Mouse (Mus musculus) midbrain, embryonic 10.5 days (tissue): ENCODE results near the gene Ddx59. TPM values are rescaled to one million over a fixed set of nuclear protein-coding genes. Genes with fewer than 3 reads are reported as not detected.

Experiments
- DNase-seq: peaks from one replicate; pipeline ENCODE4 v3.0.0-alpha.2; 2017; ENCODE audit warnings: low spot score
- H3K27ac ChIP-seq: fragments of 300-500 bp; sonication (generic); replicated peaks from 2 replicates; pipeline ENCODE4 v1.5.1; 2016; ENCODE audit warnings: mild to moderate bottlenecking
- H3K27me3 ChIP-seq: fragments of 300-500 bp; sonication (generic); 2 replicates; pipeline ENCODE4 v1.6.1; 2016; ENCODE audit warnings: low read depth, mild to moderate bottlenecking; ENCODE audit not compliant: poor library complexity, severe bottlenecking
- H3K36me3 ChIP-seq: fragments of 300-500 bp; sonication (generic); 2 replicates; pipeline ENCODE4 v1.6.1; 2016; ENCODE audit warnings: mild to moderate bottlenecking, moderate library complexity
- H3K4me1 ChIP-seq: fragments of 300-500 bp; sonication (generic); 2 replicates; pipeline ENCODE4 v1.6.1; 2016
- H3K4me3 ChIP-seq: fragments of 300-500 bp; sonication (generic); 2 replicates; pipeline ENCODE4 v1.5.1; 2016; ENCODE audit warnings: mild to moderate bottlenecking, moderate library complexity
- H3K9me3 ChIP-seq: fragments of 300-500 bp; sonication (generic); replicated peaks from 2 replicates; pipeline ENCODE4 v1.6.1; 2016; ENCODE audit warnings: mild to moderate bottlenecking
- WGBS: fragments of 180-500 bp; shearing (Covaris S2); methylation state at CpG from one replicate; pipeline ENCODE4 v1.1.7; 2016; 5-methylcytosine and 5-hydroxymethylcytosine counted together
- polyA plus RNA-seq: library from polyadenylated mRNA; unstranded; fragments of >200 nt; fragmentation: Nextera tagmentation; extraction: Ambion mirVana; gene quantifications from 2 replicates; pipeline ENCODE4 v1.2.1, GENCODE M21; 2016

Gene Ddx59
- 19.6 and 20.7 TPM in 2 replicates for polyA plus RNA-seq

DNA sequence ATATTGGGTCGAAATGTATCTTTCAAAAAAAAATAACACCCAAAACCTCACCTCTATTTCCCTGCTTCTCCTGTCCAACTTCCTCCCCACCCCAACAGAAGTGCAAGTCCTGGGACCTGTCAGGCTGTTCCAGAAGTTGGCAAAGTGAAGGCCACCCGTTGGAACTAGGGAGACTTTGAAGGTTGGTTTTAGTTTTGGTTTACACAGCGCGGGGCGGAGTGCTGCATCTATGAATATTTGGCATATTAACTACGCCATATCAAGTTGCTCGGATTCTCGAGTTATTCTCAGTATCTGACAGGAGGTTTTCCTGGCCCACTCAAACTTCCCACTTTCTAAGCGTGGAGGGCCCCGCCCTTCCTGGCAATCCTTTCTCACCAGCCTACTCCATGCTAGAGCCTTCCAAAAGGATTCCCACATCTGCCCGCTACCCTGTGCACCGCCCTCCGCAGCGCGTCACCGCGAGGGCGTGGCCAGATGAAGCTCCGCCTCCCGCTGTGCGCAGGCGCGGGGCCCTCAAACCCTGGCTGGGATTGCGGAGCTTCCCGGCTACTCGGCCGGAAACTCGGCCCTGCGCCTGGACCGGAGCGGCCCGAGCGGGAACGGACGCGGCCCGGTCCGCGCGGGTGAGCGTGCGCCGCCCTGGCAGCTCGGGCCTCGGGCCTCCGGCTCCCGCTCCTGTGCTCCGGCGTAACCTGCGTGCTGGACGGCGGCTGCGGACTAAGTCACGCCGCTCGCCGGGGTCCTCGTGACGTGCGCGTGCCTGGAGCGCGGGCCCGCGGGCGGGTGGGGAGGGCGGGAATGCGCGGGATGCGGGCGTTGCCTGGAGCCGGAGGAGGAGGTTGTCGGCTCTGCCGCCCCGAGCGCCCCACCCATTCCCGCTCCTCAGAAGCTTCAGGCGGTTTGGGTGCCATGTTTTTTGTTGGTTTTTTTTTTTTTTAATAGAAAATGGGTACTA is at the start of gene Ddx59:
Ddx59 (plus strand) TSS at position 474 of the 958 bp plus-strand sequence.
- peaks cover 19% of the 10 kb centered on the region for H3K36me3 ChIP-seq
- DNase-seq, result peak; percentile 97
- 3% methylated on average over 78 of the region's 78 CpGs for WGBS
- H3K27me3 ChIP-seq, result no peaks in the 10 kb centered on the region
- H3K4me1 ChIP-seq, result peaks cover 17% of the 10 kb centered on the region
- H3K9me3 ChIP-seq, result no peaks in the 10 kb centered on the region
- peak within 1 kb of the TSS; percentile 99 for H3K27ac ChIP-seq
- peak within 1 kb of the TSS; percentile 79 for H3K4me3 ChIP-seq

DNA sequence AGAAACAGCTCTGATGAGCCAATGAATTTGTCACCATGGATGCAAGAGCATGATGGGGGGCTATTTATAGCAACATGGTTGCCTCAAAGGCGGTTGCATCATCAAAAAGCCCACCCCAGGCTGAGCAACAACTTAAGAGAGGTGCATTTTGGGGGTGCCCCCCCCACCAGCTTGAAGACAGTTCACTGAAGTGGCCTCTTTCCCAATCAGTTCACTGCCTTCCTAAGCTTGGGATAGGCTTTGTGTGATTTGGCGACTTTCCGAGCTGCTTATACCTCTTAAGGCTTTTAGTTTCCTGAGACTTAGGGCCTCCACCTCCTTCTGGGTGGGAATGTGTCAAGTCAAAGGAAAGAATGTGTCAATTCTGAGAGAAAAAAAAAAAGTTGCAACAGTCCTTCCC is 49.1 kb upstream of the Ddx59 start:
- WGBS, result 71% methylated on average over 3 of the region's 3 CpGs
- H3K4me1 ChIP-seq, result peaks cover 45% of the 10 kb centered on the region
- H3K27ac ChIP-seq, result no peak overlapping the region
- DNase-seq, result no peak
- no peak overlapping the region for H3K4me3 ChIP-seq
- no peaks in the 10 kb centered on the region for H3K36me3 ChIP-seq
- H3K27me3 ChIP-seq, result no peaks in the 10 kb centered on the region
- H3K9me3 ChIP-seq, result no peaks in the 10 kb centered on the region

DNA sequence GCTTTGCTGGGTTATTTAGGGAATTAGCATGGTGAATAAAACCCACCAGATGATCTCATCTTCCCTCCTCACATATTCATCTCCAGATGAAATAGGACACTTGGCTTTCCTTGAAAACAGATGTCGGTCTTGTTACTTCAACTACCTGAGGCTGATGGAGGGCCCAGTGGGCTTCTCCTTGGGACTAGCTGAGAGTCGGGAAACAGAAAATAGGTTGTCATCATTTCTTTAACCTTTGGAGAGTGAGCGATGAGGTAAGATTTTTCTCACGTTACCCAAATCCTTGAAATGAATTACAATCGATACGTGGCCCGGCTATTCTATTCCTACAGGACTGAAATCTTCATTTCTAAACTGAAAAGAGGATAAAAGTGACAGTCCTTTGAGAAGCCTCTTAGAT is 35.8 kb upstream of the Ddx59 start:
- no peaks in the 10 kb centered on the region for H3K9me3 ChIP-seq
- no peaks in the 10 kb centered on the region for H3K27me3 ChIP-seq
- WGBS, result 98% methylated on average over 7 of the region's 7 CpGs
- no peak overlapping the region for H3K27ac ChIP-seq
- H3K4me3 ChIP-seq, result no peak overlapping the region
- H3K4me1 ChIP-seq, result no peaks in the 10 kb centered on the region
- no peak for DNase-seq
- no peaks in the 10 kb centered on the region for H3K36me3 ChIP-seq

DNA sequence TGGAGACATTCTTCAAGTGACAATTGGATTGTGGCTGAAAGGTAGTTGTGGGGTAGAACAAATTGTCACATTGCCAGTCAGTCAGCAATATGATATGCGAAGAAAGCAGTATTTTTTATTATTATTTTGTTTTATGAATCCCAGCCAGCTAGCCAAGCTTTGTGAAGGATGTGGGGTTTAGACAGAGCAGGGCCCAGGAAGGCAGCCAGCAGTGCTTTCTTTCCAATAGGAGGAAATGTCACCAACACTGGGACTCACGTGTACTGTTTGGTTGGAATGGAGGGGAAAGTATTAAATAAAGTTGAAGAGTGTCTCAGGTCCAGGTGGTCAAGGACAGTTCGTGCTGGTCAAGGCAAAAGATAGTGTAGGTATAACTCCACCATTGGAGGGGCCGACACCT is 34.9 kb upstream of the Ddx59 start:
- Histone ChIP-seq H3K36me3 (no peaks in the 10 kb centered on the region), H3K27me3 (no peaks in the 10 kb centered on the region), H3K9me3 (no peaks in the 10 kb centered on the region), H3K4me1 (no peaks in the 10 kb centered on the region), H3K4me3 (no peak overlapping the region), H3K27ac (no peak overlapping the region)
- DNase-seq, result no peak
- WGBS, result 90% methylated on average over 4 of the region's 4 CpGs

- Histone ChIP-seq H3K9me3 (no peaks in the 10 kb centered on the region), H3K27me3 (no peaks in the 10 kb centered on the region), H3K36me3 (no peaks in the 10 kb centered on the region), H3K4me3 (no peak overlapping the region), H3K27ac (no peak overlapping the region), H3K4me1 (no peaks in the 10 kb centered on the region)
- DNase-seq, result no peak
- 93% methylated on average over 8 of the region's 8 CpGs for WGBS
Observed at GRCm38 (mm10) chr1:136380606-136381005, 34.5 kb upstream of the Ddx59 start.

DNA sequence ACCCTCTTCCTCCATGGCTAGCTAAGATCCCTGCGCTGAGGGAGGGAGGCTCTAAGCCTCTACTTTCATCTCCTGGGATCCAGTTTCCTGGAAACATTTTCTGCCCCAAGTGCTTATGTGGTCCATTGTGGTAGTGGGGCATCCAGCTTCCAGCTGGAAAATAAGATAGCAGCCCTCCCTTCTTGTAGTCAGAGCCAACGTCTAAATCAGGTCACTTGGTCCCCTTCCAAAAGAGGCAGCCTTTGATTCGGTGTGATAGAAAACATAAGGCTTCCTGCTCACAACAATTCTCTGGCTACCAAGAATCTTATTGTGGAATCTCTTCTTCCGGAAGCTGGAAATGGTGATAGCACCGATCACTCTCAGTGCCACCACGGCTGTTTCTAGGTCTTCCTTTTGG is 33.9 kb upstream of the Ddx59 start:
- Histone ChIP-seq H3K4me1 (no peaks in the 10 kb centered on the region), H3K27me3 (no peaks in the 10 kb centered on the region), H3K27ac (no peak overlapping the region), H3K9me3 (no peaks in the 10 kb centered on the region), H3K4me3 (no peak overlapping the region), H3K36me3 (no peaks in the 10 kb centered on the region)
- WGBS, result 87% methylated on average over 6 of the region's 6 CpGs
- DNase-seq, result no peak

DNA sequence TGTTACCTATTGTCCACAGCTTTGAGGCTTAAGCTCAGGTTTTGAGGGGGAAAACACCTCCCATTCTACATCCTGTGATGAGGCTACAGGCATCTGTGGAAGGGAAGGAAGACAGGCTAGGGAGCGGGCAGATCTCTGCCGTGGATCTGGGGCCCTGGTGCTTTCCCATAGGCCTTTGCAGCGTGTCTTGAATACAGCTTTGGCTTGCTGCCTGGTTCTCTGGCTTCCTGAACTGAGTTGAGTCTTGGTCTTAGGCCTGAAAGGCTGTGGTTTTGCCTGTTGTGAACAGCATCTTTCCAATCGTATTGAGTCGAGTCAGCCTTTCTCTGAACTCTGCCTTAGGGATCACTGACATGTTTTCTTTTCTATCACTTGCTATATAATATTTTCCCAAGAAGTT is 33.5 kb upstream of the Ddx59 start:
- no peak overlapping the region for H3K4me3 ChIP-seq
- no peaks in the 10 kb centered on the region for H3K9me3 ChIP-seq
- H3K27ac ChIP-seq, result no peak overlapping the region
- no peaks in the 10 kb centered on the region for H3K4me1 ChIP-seq
- no peaks in the 10 kb centered on the region for H3K27me3 ChIP-seq
- WGBS, result 89% methylated on average over 5 of the region's 5 CpGs
- no peaks in the 10 kb centered on the region for H3K36me3 ChIP-seq
- no peak for DNase-seq

DNA sequence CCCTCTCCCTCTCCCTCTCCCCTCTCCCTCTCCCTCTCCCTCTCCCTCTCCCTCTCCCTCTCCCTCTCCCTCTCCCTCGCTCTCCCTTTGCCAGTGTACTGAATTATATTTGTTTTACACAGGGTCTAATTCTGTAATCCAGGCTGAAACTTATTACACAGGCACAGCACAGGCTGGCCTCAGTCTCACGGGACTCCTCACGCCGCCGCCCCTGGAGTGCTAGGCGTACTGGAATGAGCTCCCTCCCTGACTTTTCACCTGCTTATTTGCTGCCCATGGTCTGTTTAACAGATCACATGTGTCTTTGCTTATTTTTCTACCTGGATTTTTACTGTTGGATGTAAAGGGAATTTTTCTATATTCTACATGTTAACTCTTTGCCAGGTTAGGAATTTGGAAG is 28.2 kb upstream of the Ddx59 start:
- H3K27ac ChIP-seq, result no peak overlapping the region
- H3K4me3 ChIP-seq, result no peak overlapping the region
- H3K27me3 ChIP-seq, result no peaks in the 10 kb centered on the region
- no peaks in the 10 kb centered on the region for H3K36me3 ChIP-seq
- H3K9me3 ChIP-seq, result no peaks in the 10 kb centered on the region
- no peak for DNase-seq
- no peaks in the 10 kb centered on the region for H3K4me1 ChIP-seq
- WGBS, result 55% methylated on average over 5 of the region's 6 CpGs

DNA sequence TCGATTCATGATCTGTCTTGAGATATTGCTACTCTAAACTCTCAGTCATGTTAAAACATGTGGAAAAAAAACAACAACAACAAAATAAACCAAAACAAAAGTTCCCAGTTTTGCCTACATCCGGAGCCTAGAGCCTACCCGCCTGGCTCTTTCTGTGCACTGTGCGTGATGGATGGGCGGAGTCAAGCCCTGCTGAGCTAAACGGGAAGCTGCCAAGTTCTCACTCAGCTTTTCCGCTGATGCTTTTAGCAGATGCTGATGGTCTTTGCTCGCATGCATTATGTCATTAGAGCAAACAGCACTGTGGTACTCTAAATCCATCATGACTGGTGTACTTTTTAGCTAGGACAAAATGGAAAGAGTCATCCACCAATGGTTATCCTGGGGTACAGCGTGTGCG is 20.6 kb upstream of the Ddx59 start:
- 45% methylated on average over 10 of the region's 10 CpGs for WGBS
- no peaks in the 10 kb centered on the region for H3K27me3 ChIP-seq
- no peaks in the 10 kb centered on the region for H3K36me3 ChIP-seq
- H3K4me1 ChIP-seq, result peaks cover 9% of the 10 kb centered on the region; the same call in 1 of the 2 replicates
- no peak overlapping the region for H3K27ac ChIP-seq
- no peaks in the 10 kb centered on the region for H3K9me3 ChIP-seq
- H3K4me3 ChIP-seq, result peak overlapping the region; percentile 37
- no peak for DNase-seq

DNA sequence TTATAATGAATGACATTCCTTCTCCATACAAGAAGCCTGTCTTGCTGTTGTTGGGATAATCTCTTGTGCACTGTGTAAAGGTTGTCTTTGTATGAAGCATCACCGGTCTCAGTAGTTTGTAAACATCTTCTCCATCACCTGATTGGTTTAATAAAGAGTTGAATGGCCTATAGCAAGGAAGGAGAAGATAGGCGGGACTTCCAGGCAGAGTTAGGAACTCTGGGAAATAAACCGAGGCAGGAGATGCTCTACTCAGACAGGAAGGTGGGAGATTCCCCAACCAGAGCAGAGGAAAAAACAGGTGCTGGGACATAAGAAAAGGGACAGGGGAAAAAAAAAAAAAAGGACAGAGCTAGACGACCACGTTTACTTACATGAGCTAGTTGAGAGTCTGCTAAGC is 20.0 kb upstream of the Ddx59 start:
- no peak for DNase-seq
- no peak overlapping the region for H3K27ac ChIP-seq
- H3K27me3 ChIP-seq, result no peaks in the 10 kb centered on the region
- WGBS, result 39% methylated on average over 5 of the region's 5 CpGs
- no peaks in the 10 kb centered on the region for H3K9me3 ChIP-seq
- peaks cover 9% of the 10 kb centered on the region; the same call in 1 of the 2 replicates for H3K4me1 ChIP-seq
- peak overlapping the region; percentile 37 for H3K4me3 ChIP-seq
- no peaks in the 10 kb centered on the region for H3K36me3 ChIP-seq

GRCm38 (mm10) chr1:136401281-136401680 is 13.8 kb upstream of the Ddx59 start:
- no peak overlapping the region for H3K27ac ChIP-seq
- H3K9me3 ChIP-seq, result no peaks in the 10 kb centered on the region; the same call in 1 of the 2 replicates
- H3K27me3 ChIP-seq, result no peaks in the 10 kb centered on the region
- no peak overlapping the region for H3K4me3 ChIP-seq
- H3K36me3 ChIP-seq, result no peaks in the 10 kb centered on the region
- DNase-seq, result no peak
- WGBS, result 75% methylated on average over 8 of the region's 8 CpGs
- H3K4me1 ChIP-seq, result 0 out of 2 replicates have a peak, but pooled peaks cover 3% of the 10 kb centered on the region

- Histone ChIP-seq H3K4me1 (peaks cover under 1% of the 10 kb centered on the region; the same call in 1 of the 2 replicates), H3K4me3 (no peak overlapping the region), H3K27ac (no peak overlapping the region), H3K27me3 (no peaks in the 10 kb centered on the region), H3K9me3 (no peaks in the 10 kb centered on the region; the same call in 1 of the 2 replicates), H3K36me3 (no peaks in the 10 kb centered on the region)
- DNase-seq, result no peak
- WGBS, result 91% methylated on average over 2 of the region's 2 CpGs
Observed at GRCm38 (mm10) chr1:136409631-136410030, 5.4 kb upstream of the Ddx59 start.

- no peak for DNase-seq
- H3K27me3 ChIP-seq, result no peaks in the 10 kb centered on the region
- H3K27ac ChIP-seq, result peak overlapping the region; percentile 99
- H3K9me3 ChIP-seq, result no peaks in the 10 kb centered on the region
- peak overlapping the region; percentile 79 for H3K4me3 ChIP-seq
- peaks cover 17% of the 10 kb centered on the region for H3K4me1 ChIP-seq
- peaks cover 25% of the 10 kb centered on the region for H3K36me3 ChIP-seq
- 46% methylated on average over 2 of the region's 2 CpGs for WGBS
Observed at GRCm38 (mm10) chr1:136415756-136416126, 670 bp downstream of the Ddx59 start.
